Mouse (Mus musculus) cortical plate, adult 2 months (tissue): ENCODE measurements around the gene Arhgap44.

Experiments used
- CTCF ChIP-seq: fragments of 200-500 bp; IDR thresholded peaks from 2 replicates; pipeline ENCODE4 v1.5.1; 2011; ENCODE audit warnings: mild to moderate bottlenecking, control low read depth, low read length; ENCODE audit not compliant: insufficient read depth; ENCODE audit errors: extremely low read depth
- POLR2A ChIP-seq: fragments of 200-500 bp; IDR thresholded peaks from 2 replicates; pipeline ENCODE4 v1.6.1; 2011; ENCODE audit warnings: mild to moderate bottlenecking, low read length, control low read depth; ENCODE audit not compliant: insufficient read depth; ENCODE audit errors: extremely low read depth

GRCm38 (mm10) chr11:65050819-65051218 is 111.9 kb downstream of the Arhgap44 start:
- TF ChIP-seq POLR2A (no peak), CTCF (no peak)
